Mouse (Mus musculus) heart, adult 2 months (tissue): Measurements from ENCODE around the gene Rhbdf1. TPM values are rescaled to one million over a fixed set of nuclear protein-coding genes. Genes with fewer than 3 reads are reported as not detected.
"Not testable (repeated sequence)": the region's sequence is repeated elsewhere in the genome, so short reads cannot be mapped to it uniquely, and the experiment has no call there.

Source experiments
- DNase-seq, 2 experiments: peaks; one replicate each; pipeline ENCODE4 v3.0.0; 2021
- H3K27ac ChIP-seq: fragments of 200-600 bp; 2 replicates; pipeline ENCODE4 v1.8.1; 2022
- H3K27me3 ChIP-seq: fragments of 200-500 bp; 2 replicates; pipeline ENCODE4 v1.6.1; 2012; ENCODE audit warnings: mild to moderate bottlenecking, low read length, inconsistent platforms, mixed read lengths; ENCODE audit not compliant: control insufficient read depth, insufficient read depth
- H3K36me3 ChIP-seq: fragments of 200-500 bp; 2 replicates; pipeline ENCODE4 v1.6.1; 2012; ENCODE audit warnings: low read length, inconsistent platforms; ENCODE audit not compliant: control insufficient read depth, insufficient read depth
- H3K4me1 ChIP-seq: fragments of 200-500 bp; 2 replicates; pipeline ENCODE4 v1.6.1; 2011; ENCODE audit warnings: low read length; ENCODE audit not compliant: control insufficient read depth, insufficient read depth
- H3K4me3 ChIP-seq: fragments of 200-600 bp; 2 replicates; pipeline ENCODE4 v1.8.1; 2022
- H3K79me2 ChIP-seq: fragments of 200-500 bp; replicated peaks from 2 replicates; pipeline ENCODE4 v1.6.1; 2012; ENCODE audit warnings: mild to moderate bottlenecking, inconsistent platforms, low read length, moderate library complexity, mixed read lengths; ENCODE audit not compliant: control insufficient read depth, insufficient read depth
- H3K9ac ChIP-seq: fragments of 200-500 bp; 2 replicates; pipeline ENCODE4 v1.6.1; 2012; ENCODE audit warnings: low read depth, mild to moderate bottlenecking, control low read depth, inconsistent platforms, low read length, mixed read lengths
- CTCF ChIP-seq: fragments of 200-600 bp; IDR thresholded peaks from 2 replicates; pipeline ENCODE4 v1.8.1; 2022; ENCODE audit warnings: antibody characterized with exemption, mild to moderate bottlenecking, moderate library complexity
- EP300 ChIP-seq: fragments of 200-500 bp; IDR thresholded peaks from 2 replicates; pipeline ENCODE4 v1.6.1; 2011; ENCODE audit warnings: low read depth, low read length, control low read depth; ENCODE audit not compliant: insufficient read depth
- POLR2A ChIP-seq: fragments of 200-500 bp; IDR thresholded peaks from 2 replicates; pipeline ENCODE4 v1.6.1; 2011; ENCODE audit warnings: mild to moderate bottlenecking, low read depth, low read length, control low read depth; ENCODE audit not compliant: insufficient read depth
- WGBS: fragments of 180-500 bp; shearing (Covaris S2); methylation state at CpG from one replicate; pipeline ENCODE4 v1.1.7; 2018; 5-methylcytosine and 5-hydroxymethylcytosine counted together
- intact Hi-C: fragments of 180-260 bp; cut with DNase I; formaldehyde crosslinking; loops from one replicate; pipeline ENCODE4 v1.15.1; 2025
- polyA plus RNA-seq: library from polyadenylated mRNA; depleted of rRNA; stranded (reverse); fragments of >200 nt; gene quantifications from 2 replicates; pipeline ENCODE4 v1.2.3, GENCODE M21; 2012
- total RNA-seq, 2 experiments: library from RNA; stranded (reverse); gene quantifications; 2 replicates each; pipeline ENCODE4 v1.2.3; 2021

The Rhbdf1 gene
- total and polyA plus RNA-seq, 3 experiments, result 22.8 to 92.8 (median 23.9) TPM

- Histone ChIP-seq H3K36me3 (no peaks in the 10 kb centered on the region), H3K9ac (no peak overlapping the region), H3K79me2 (no peaks in the 10 kb centered on the region), H3K4me1 (no peaks in the 10 kb centered on the region), H3K27ac (no peak overlapping the region), H3K4me3 (no peak overlapping the region), H3K27me3 (no peaks in the 10 kb centered on the region)
- WGBS, result 91% methylated on average over 9 of the region's 9 CpGs
- intact Hi-C loops, result loop anchor here (10.0 kb wide), 1 partner anchor 114 kb away; no protein-coding TSS in a partner anchor
- TF ChIP-seq EP300, result no peak
- DNase-seq, result no peak
These were observed 11.5 kb downstream of the Rhbdf1 start for GRCm38 (mm10) chr11:32210623-32211022.

DNA sequence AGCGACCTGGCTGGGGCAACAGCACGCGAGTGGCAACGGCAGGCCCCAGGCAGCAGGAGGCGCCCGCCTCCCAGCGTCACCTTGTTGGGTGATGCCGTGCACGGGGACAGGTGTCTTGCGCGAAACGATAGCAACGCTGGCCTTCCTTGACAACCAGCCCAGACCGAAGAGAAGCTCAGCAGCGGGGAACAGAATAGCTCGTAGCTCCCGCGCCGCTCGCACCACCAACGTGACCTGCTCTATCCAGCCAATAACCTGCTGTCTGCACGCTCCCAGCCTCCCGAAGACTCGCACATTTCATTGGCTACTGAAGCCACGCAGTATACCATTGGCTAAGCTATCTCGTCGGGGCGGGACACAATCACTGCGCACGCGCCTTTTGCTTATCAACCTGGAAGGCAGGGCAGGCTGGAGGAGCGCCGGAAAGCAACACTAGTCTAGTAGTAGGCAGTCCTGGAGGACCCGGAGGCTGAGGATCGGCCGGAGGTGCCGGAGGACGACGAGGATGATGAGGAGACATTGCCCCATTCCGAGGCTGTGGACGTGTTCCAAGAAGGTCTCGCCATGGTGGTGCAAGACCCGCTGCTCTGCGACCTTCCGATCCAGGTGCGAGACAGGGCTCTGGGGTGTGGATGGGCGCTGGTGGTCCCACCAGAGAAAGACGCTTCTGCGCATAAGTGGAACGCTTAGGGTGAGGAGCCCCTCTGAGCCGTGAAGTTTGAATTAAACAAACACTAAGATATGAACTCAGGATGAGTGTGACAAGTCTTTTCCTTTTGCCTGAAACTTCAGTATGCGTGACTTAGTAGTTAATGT, 16.8 kb downstream of the Rhbdf1 start, which contains the start of gene Snrnp25:
Gene Snrnp25 (plus strand): TSS at position 358 of the 816 bp plus-strand sequence.
- Histone ChIP-seq H3K27ac (peak within 1 kb of the TSS; percentile 31), H3K4me3 (peak within 1 kb of the TSS; percentile 80), H3K9ac (peak within 1 kb of the TSS; percentile 67), H3K36me3 (no peaks in the 10 kb centered on the region), H3K4me1 (no peaks in the 10 kb centered on the region), H3K79me2 (no peaks in the 10 kb centered on the region), H3K27me3 (no peaks in the 10 kb centered on the region)
- WGBS, result under 1% methylated on average over 52 of the region's 52 CpGs
- intact Hi-C loops, result no loop called here
- TF ChIP-seq POLR2A (peak; percentile 79), CTCF (peak; percentile 60), EP300 (peak; percentile 41; the same call in 1 of the 2 replicates)
- DNase-seq, result peak; percentile 92 to 96

GRCm38 (mm10) chr11:32201922-32202685, 20.0 kb downstream of the Rhbdf1 start:
- no peak overlapping the region for H3K9ac ChIP-seq
- 58% methylated on average over 11 of the region's 11 CpGs for WGBS
- no peaks in the 10 kb centered on the region for H3K79me2 ChIP-seq
- H3K27ac ChIP-seq, result no peak overlapping the region
- H3K4me1 ChIP-seq, result no peaks in the 10 kb centered on the region
- intact Hi-C loops, result no loop called here
- TF ChIP-seq POLR2A (no peak), CTCF (no peak), EP300 (no peak)
- H3K36me3 ChIP-seq, result no peaks in the 10 kb centered on the region
- no peaks in the 10 kb centered on the region for H3K27me3 ChIP-seq
- no peak overlapping the region for H3K4me3 ChIP-seq
- DNase-seq, result no peak

DNA sequence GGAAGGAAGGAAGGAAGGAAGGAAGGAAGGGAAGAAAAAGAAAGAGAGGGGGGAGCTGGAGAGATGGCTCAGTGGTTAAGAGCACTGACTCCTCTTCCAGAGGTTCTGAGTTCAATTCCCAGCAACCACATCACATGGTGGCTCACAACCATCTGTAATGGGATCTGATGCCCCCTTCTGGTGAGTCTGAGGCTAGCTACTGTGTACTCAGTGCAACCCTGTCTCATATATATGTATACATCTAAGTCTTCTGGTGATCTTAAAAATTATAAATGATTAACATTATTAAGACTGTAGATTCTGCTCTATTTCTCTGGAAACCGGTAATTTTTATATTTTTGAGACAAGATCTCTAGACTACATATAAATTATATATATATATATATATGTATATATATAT, 21.1 kb downstream of the Rhbdf1 start:
- H3K4me1 ChIP-seq, H3K36me3 ChIP-seq, DNase-seq, H3K9ac ChIP-seq, H3K79me2 ChIP-seq, H3K27ac ChIP-seq, H3K27me3 ChIP-seq, intact Hi-C loops, H3K4me3 ChIP-seq: not testable (repeated sequence)
- WGBS, result 35% methylated on average over 1 of the region's 1 CpGs
- peak; percentile 41 for TF ChIP-seq CTCF

DNA sequence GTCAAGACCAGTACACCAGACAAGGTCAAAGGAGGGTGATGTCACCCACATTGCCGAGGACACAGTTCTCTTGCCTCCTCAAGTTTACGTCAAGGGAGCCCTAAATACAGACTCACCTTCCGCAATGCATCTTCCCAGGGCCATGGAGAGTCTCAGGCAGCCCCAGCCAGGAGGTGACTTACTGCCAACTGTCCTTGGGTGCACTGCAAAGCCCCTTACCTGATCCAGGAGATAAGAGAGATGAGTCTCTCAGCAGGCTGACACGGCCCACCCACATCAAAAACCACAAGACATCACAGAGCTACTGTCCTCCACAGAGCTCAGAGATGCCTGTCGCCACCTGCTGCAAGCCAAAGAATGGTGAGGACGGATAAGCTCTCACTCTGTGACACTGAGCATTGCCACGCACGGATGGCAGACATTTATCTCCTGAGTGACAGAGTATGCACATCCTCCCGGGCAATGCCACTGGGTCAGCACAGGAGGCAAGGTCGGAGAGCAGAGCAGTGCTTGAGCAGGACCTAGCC, 22.0 kb downstream of the Rhbdf1 start, which contains the start of gene Il9r:
Gene Il9r (minus strand): TSS at position 205 of the 527 bp plus-strand sequence.
- Histone ChIP-seq H3K4me1 (no peaks in the 10 kb centered on the region), H3K9ac (no peak within 1 kb of the TSS), H3K27ac (no peak within 1 kb of the TSS), H3K27me3 (no peaks in the 10 kb centered on the region), H3K4me3 (no peak within 1 kb of the TSS), H3K36me3 (no peaks in the 10 kb centered on the region), H3K79me2 (no peaks in the 10 kb centered on the region)
- intact Hi-C loops, result no loop called here
- TF ChIP-seq EP300 (no peak), CTCF (no peak), POLR2A (no peak)
- no peak for DNase-seq
- 46% methylated on average over 10 of the region's 10 CpGs for WGBS
